Mouse (Mus musculus): ENCODE data around the gene Aida. TPM values are rescaled to one million over a fixed set of nuclear protein-coding genes. Genes with fewer than 3 reads are reported as not detected.

Aida gene
- total and polyA plus RNA-seq, 3 experiments = 17.7 to 36.0 TPM; not detected in 1

GRCm38 (mm10) chr1:183289576-183289975, 6.8 kb upstream of the Aida start:
- Histone ChIP-seq H3K4me1 (ENCODE audit: control insufficient read depth in 1 of 2, insufficient read depth in 2 of 2, low read length in 2 of 2) (no peaks in the 10 kb centered on the region), H3K9ac (ENCODE audit: control insufficient read depth, low read depth, low read length, poor library complexity, severe bottlenecking) (no peak overlapping the region), H3K36me3 (ENCODE audit: control insufficient read depth in 1 of 2, insufficient read depth in 2 of 2, low read length in 2 of 2) (peaks cover 0 to 27% of the 10 kb centered on the region in 2 experiments; a peak in 2 of 4 replicates), H3K9me3 (replicated peaks; ENCODE audit: insufficient read depth, low read length) (no peaks in the 10 kb centered on the region), H3K79me2 (ENCODE audit: control insufficient read depth, insufficient read depth, low read length, poor library complexity) (0 out of 2 replicates have a peak, but pooled peaks cover 2% of the 10 kb centered on the region), H3K27ac (ENCODE audit: control insufficient read depth, low read depth, low read length) (no peak overlapping the region), H3K27me3 (ENCODE audit: control insufficient read depth in 1 of 2, insufficient read depth in 2 of 2, low read length in 2 of 2) (no peaks in the 10 kb centered on the region), H3K4me3 (ENCODE audit: control insufficient read depth in 1 of 2, insufficient read depth in 1 of 2, low read depth in 2 of 2, low read length in 2 of 2) (no peak overlapping the region)
- DNase-seq (ENCODE audit: low read depth, low spot score) = no peak
- no peak for TF ChIP-seq CHD2 (IDR thresholded peaks at IDR 0.05; ENCODE audit: low read length)
- TF ChIP-seq HCFC1 (IDR thresholded peaks at IDR 0.05; ENCODE audit: low read depth, low read length) = no peak
- TF ChIP-seq KAT2A (conservative IDR thresholded peaks at IDR 0.05; ENCODE audit: low read depth, low read length) = no peak
- no peak for TF ChIP-seq E2F4 (IDR thresholded peaks at IDR 0.05; ENCODE audit: borderline replicate concordance, low read depth, low read length)
- no peak for TF ChIP-seq POLR2AphosphoS2 (IDR thresholded peaks at IDR 0.05; ENCODE audit: low read length)
- no peak for TF ChIP-seq ETS1 (IDR thresholded peaks at IDR 0.05; ENCODE audit: low read depth, low read length)
- TF ChIP-seq TCF12 (IDR thresholded peaks at IDR 0.05; ENCODE audit: low read depth, low read length) = no peak

- Histone ChIP-seq H3K36me3 (ENCODE audit: control insufficient read depth in 1 of 2, insufficient read depth in 2 of 2, low read length in 2 of 2) (peaks cover 0 to 6% of the 10 kb centered on the region in 2 experiments; a peak in 2 of 4 replicates), H3K27ac (ENCODE audit: control insufficient read depth, low read depth, low read length) (peak within 1 kb of the TSS; percentile 68), H3K9me3 (replicated peaks; ENCODE audit: insufficient read depth, low read length) (no peaks in the 10 kb centered on the region), H3K4me1 (ENCODE audit: control insufficient read depth in 1 of 2, insufficient read depth in 2 of 2, low read length in 2 of 2) (no peaks in the 10 kb centered on the region), H3K27me3 (ENCODE audit: control insufficient read depth in 1 of 2, insufficient read depth in 2 of 2, low read length in 2 of 2) (no peaks in the 10 kb centered on the region), H3K4me3 (ENCODE audit: control insufficient read depth in 1 of 2, insufficient read depth in 1 of 2, low read depth in 2 of 2, low read length in 2 of 2) (peak within 1 kb of the TSS; percentile 74 to 94), H3K79me2 (ENCODE audit: control insufficient read depth, insufficient read depth, low read length, poor library complexity) (peaks cover 10% of the 10 kb centered on the region; the same call in 1 of the 2 replicates), H3K9ac (ENCODE audit: control insufficient read depth, low read depth, low read length, poor library complexity, severe bottlenecking) (peak within 1 kb of the TSS; percentile 72)
- peak; percentile 94 for DNase-seq (ENCODE audit: low read depth, low spot score)
- TF ChIP-seq USF2 (IDR thresholded peaks at IDR 0.05; ENCODE audit: borderline replicate concordance in 1 of 2, insufficient read depth in 1 of 2, low read depth in 1 of 2, low read length in 2 of 2) = peak; percentile 67 to 91; a peak in 3 of 4 replicates
- 0 out of 2 replicates have a peak, but pooled peaks have one; percentile 9 for TF ChIP-seq GATA1 (IDR thresholded peaks at IDR 0.05; ENCODE audit: low read depth, low read length)
- no peak for TF ChIP-seq MYB (IDR thresholded peaks at IDR 0.05; ENCODE audit: low read depth, low read length)
- 0 out of 2 replicates have a peak, but pooled peaks have one; percentile 59 for TF ChIP-seq TBP (IDR thresholded peaks at IDR 0.05; ENCODE audit: low read depth, low read length)
- TF ChIP-seq MAFK (IDR thresholded peaks at IDR 0.05; ENCODE audit: borderline replicate concordance, low read depth, low read length) = no peak
- TF ChIP-seq MXI1 (IDR thresholded peaks at IDR 0.05; ENCODE audit: low read depth, low read length) = peak; percentile 71
- TF ChIP-seq ZNF384 (IDR thresholded peaks at IDR 0.05; ENCODE audit: low read depth, low read length) = no peak
- TF ChIP-seq SIN3A (IDR thresholded peaks at IDR 0.05; ENCODE audit: low read length) = peak; percentile 91
- TF ChIP-seq MYC (IDR thresholded peaks at IDR 0.05; ENCODE audit: low read depth, low read length) = 0 out of 2 replicates have a peak, but pooled peaks have one; percentile 49
- no peak for TF ChIP-seq UBTF (IDR thresholded peaks at IDR 0.05; ENCODE audit: borderline replicate concordance, insufficient read depth, low read depth, low read length)
- TF ChIP-seq HCFC1 (IDR thresholded peaks at IDR 0.05; ENCODE audit: low read depth, low read length) = peak; percentile 86
- TF ChIP-seq EP300 (IDR thresholded peaks at IDR 0.05; ENCODE audit: low read depth in 1 of 2, low read length in 2 of 2) = no peak
- TF ChIP-seq CTCF (IDR thresholded peaks at IDR 0.05 in 2 of 3, conservative IDR thresholded peaks at IDR 0.05 in 1 of 3; ENCODE audit: control insufficient read depth in 1 of 3, insufficient read depth in 1 of 3, low read depth in 2 of 3, low read length in 3 of 3, poor library complexity in 1 of 3, severe bottlenecking in 1 of 3) = no peak
- no peak for TF ChIP-seq MEF2A (IDR thresholded peaks at IDR 0.05; ENCODE audit: extremely low read depth, insufficient replicate concordance, low read depth, low read length, poor library complexity, severe bottlenecking)
- no peak for TF ChIP-seq NRF1 (IDR thresholded peaks at IDR 0.05; ENCODE audit: insufficient read depth, low read depth, low read length, poor library complexity, severe bottlenecking)
- TF ChIP-seq E2F4 (IDR thresholded peaks at IDR 0.05; ENCODE audit: borderline replicate concordance, low read depth, low read length) = no peak
- peak; percentile 95 for TF ChIP-seq BHLHE40 (IDR thresholded peaks at IDR 0.05; ENCODE audit: borderline replicate concordance, low read depth, low read length)
- peak; percentile 31; the same call in 1 of the 2 replicates for TF ChIP-seq TCF12 (IDR thresholded peaks at IDR 0.05; ENCODE audit: low read depth, low read length)
- no peak; the same call in 1 of the 2 replicates for TF ChIP-seq ZMIZ1 (IDR thresholded peaks at IDR 0.05; ENCODE audit: low read depth, low read length)
- TF ChIP-seq RCOR1 (IDR thresholded peaks at IDR 0.05; ENCODE audit: low read depth, low read length) = no peak
- TF ChIP-seq CHD1 (IDR thresholded peaks at IDR 0.05; ENCODE audit: low read depth, low read length) = no peak
- TF ChIP-seq POLR2AphosphoS2 (IDR thresholded peaks at IDR 0.05; ENCODE audit: low read length) = peak; percentile 63
- TF ChIP-seq POLR2AphosphoS5 (IDR thresholded peaks at IDR 0.05; ENCODE audit: borderline replicate concordance, low read depth, low read length) = no peak
- TF ChIP-seq JUND (IDR thresholded peaks at IDR 0.05; ENCODE audit: low read depth, low read length) = no peak
- TF ChIP-seq RAD21 (IDR thresholded peaks at IDR 0.05; ENCODE audit: low read depth, low read length) = no peak
- TF ChIP-seq ELF1 (IDR thresholded peaks at IDR 0.05; ENCODE audit: low read depth, low read length) = peak; percentile 87
Observed at GRCm38 (mm10) chr1:183296877-183297383, 540 bp downstream of the Aida start, which contains the start of gene Brox. Brox (minus strand) TSS chr1:183297269.

All from MEL (cell line).